In genomic region chr14:48083836-48084812, GRCm38 (mm10) we compare ENCODE assay signal across 9 mouse cellular contexts. TPM values are rescaled to one million over a fixed set of nuclear protein-coding genes. Genes with fewer than 3 reads are reported as not detected.
DNase-seq lines count a peak whose midpoint lies in the region; ATAC-seq lines count a peak whose summit lies in the region.
"Had no signal": no experiment of that assay in that cellular context is flagged by ENCODE, and none has a peak within 500 bp of the region (broad histone marks: within the 10 kb centered on the region; RNA-seq: fewer than 3 reads in every experiment).

No protein-coding gene starts in this region.

- H3K27ac ChIP-seq in lung, embryonic 16.5 days (ENCODE audit: low read length), result peak overlapping the region; percentile 74
- peak overlapping the region; percentile 4; the same call in 1 of the 2 replicates for H3K27ac ChIP-seq in stomach, embryonic 16.5 days (ENCODE audit: low read length)

- peaks cover 16% of the 10 kb centered on the region for H3K4me1 ChIP-seq in lung, embryonic 16.5 days (replicated peaks; ENCODE audit: control insufficient read depth, insufficient read depth, low read length)
- peaks cover 7% of the 10 kb centered on the region for H3K4me1 ChIP-seq in stomach, embryonic 16.5 days (ENCODE audit: control insufficient read depth, insufficient read depth, low read length)

- no peaks in the 10 kb centered on the region for H3K36me3 ChIP-seq in lung, embryonic 16.5 days (ENCODE audit: control insufficient read depth, insufficient read depth, low read length)
- no peaks in the 10 kb centered on the region for H3K36me3 ChIP-seq in stomach, embryonic 16.5 days (ENCODE audit: control insufficient read depth, insufficient read depth, low read length)

- H3K9me3 ChIP-seq in lung, embryonic 16.5 days (ENCODE audit: control insufficient read depth, low read length), result no peaks in the 10 kb centered on the region
- H3K9me3 ChIP-seq in stomach, embryonic 16.5 days (replicated peaks; ENCODE audit: control insufficient read depth, low read length), result no peaks in the 10 kb centered on the region

- H3K4me3 ChIP-seq in lung, embryonic 16.5 days (ENCODE audit: low read length), result no peak overlapping the region
- no peak overlapping the region for H3K4me3 ChIP-seq in stomach, embryonic 16.5 days (replicated peaks; ENCODE audit: low read length)

- H3K4me2 ChIP-seq in lung, embryonic 16.5 days (ENCODE audit: low read depth, low read length), result no peak overlapping the region
- H3K4me2 ChIP-seq in stomach, embryonic 16.5 days (ENCODE audit: low read depth, low read length), result peak overlapping the region; percentile 16

- DNase-seq in adrenal gland, adult (ENCODE audit: inconsistent age in 2 of 2, low spot score in 1 of 2), result peak; percentile 12 to 45
- no peak for DNase-seq in adrenal gland, postnatal 36 days
- DNase-seq in lung, adult 18-20 months, result no peak
- peak; percentile 10 for DNase-seq in kidney, postnatal 14 days
- DNase-seq in thymus, postnatal 0 days (ENCODE audit: low spot score), result no peak
- no peak for DNase-seq in adrenal gland, adult 2 months
- DNase-seq: thymus, postnatal 25 days had no signal

- peak; percentile 78 for ATAC-seq in lung, embryonic 16.5 days (ENCODE audit: low read depth)
- no peak for ATAC-seq in stomach, embryonic 16.5 days (ENCODE audit: insufficient read depth, low FRiP score)

- no peaks in the 10 kb centered on the region for H3K27me3 ChIP-seq in lung, embryonic 16.5 days (ENCODE audit: control insufficient read depth, insufficient read depth, low read depth, low read length)
- no peaks in the 10 kb centered on the region for H3K27me3 ChIP-seq in stomach, embryonic 16.5 days (ENCODE audit: control insufficient read depth, insufficient read depth, low read length)

- WGBS in lung, embryonic 16.5 days, result 15% methylated on average over 14 of the region's 14 CpGs
- 19% methylated on average over 14 of the region's 14 CpGs for WGBS in stomach, embryonic 16.5 days

- no peak overlapping the region for H3K9ac ChIP-seq in lung, embryonic 16.5 days (ENCODE audit: low read length)
- H3K9ac ChIP-seq in stomach, embryonic 16.5 days (ENCODE audit: low read length), result no peak overlapping the region

RNA-seq across cellular contexts. Expression of gene Peli2, which starts 36.5 kb away (rescaled TPM):
- 10 to 100 TPM; 28.0 to 28.5 TPM for total RNA-seq in adrenal gland, postnatal 36 days (2021)
- polyA plus RNA-seq in lung, embryonic 16.5 days (2015; fragmentation: Nextera tagmentation; extraction: Ambion mirVana), result 15.3 and 15.8 TPM in 2 replicates
- polyA plus RNA-seq in stomach, embryonic 16.5 days (2015; fragmentation: Nextera tagmentation; extraction: Ambion mirVana), result 6.3 TPM in 2 replicates
- polyA plus RNA-seq in thymus, postnatal 0 days (2015; fragmentation: Nextera tagmentation; extraction: Ambion mirVana), result 1.0 and 2.2 TPM in 2 replicates
- total RNA-seq in adrenal gland, adult 2 months (2021), result 10 to 100 TPM; 26.6 to 30.2 TPM
- polyA plus RNA-seq in adrenal gland, adult 2 months (2012; rRNA removed), result 7.5 and 8.1 TPM in 2 replicates

Comparison
In these comparisons a context has a peak if more than half of its experiments do, and no peak if none do; other contexts are left out.
1. DNase-seq: peak in adrenal gland, adult (2 of 2) and kidney, postnatal 14 days (single experiment); none in adrenal gland, postnatal 36 days (0 of 2), lung, adult 18-20 months (0 of 2), thymus, postnatal 0 days (single experiment) and adrenal gland, adult 2 months (single experiment).